Mouse (Mus musculus) retina, postnatal 7 days (tissue): ENCODE measurements around the gene Coro1c.

Experiments used
- DNase-seq: peaks from one replicate; pipeline ENCODE4 v3.0.0-alpha.2; 2012; ENCODE audit warnings: low read depth, low spot score

The Coro1c gene

GRCm38 (mm10) chr5:113798525-113798924, 110.0 kb downstream of the Coro1c start:
- DNase-seq: no peak

- DNase-seq: no peak
Measured at GRCm38 (mm10) chr5:113797149-113797882, 111.2 kb downstream of the Coro1c start.

DNA sequence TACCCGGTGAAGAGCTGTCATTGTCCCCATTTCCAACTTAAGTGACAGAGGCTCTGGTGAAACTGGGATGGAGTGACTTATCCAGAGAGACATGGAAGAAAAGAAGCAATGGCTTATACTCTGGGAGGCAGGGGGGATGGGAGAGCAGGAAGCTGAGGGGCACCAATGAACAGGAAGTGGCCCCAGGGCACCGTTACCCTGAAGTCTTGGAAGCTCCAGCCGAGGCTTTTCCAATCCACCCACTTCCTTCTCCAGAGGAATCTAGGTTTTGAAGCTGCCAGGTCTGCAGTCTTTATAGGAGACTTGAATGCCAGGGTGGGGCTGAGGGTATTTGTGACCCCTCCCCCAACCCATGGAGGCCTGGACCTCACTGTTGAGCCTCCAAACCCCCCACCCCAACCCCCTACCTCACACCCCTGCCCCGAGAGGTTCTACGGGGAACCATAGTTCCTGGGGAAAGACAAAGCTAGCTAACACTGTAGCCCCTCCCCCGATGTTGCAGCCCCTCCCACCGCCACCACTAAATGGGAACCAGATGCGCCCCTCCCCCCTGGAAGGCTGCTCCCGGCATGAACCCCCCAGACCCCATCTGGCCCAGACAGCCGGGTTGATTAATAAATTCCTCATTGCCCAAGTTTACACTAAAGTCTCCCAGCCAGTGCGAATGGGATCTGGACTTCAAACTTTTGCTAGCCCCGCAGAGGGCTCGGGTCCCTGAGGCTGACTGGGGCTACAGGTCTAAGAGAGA, 112.0 kb downstream of the Coro1c start:
- no peak for DNase-seq
